10 mouse cellular contexts compared by ENCODE assay signal in the genomic region with DNA sequence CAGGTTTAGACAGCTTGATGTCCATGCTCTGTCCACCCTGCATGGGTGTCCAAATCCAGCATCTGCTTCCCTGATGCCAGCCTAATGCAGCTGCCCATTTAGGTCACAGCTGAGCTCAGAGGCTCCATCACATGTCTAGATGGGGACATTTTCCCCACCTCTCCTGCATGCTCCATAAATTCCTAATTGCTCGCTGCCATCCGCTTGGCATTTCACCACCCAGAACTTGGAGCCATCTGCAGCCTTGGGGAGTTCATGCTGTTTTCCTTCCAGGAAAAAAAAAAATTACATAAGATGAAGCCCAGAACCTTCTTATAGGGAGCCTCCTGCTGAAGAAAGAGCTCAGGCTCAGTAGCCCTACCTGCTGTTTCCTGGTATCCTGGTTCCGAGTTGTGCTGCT. TPM values are rescaled to one million over a fixed set of nuclear protein-coding genes. Genes with fewer than 3 reads are reported as not detected.
DNase-seq lines count a peak whose midpoint lies in the region; ATAC-seq and TF ChIP-seq lines count a peak whose summit lies in the region.
"Had no signal": no experiment of that assay in that cellular context is flagged by ENCODE, and none has a peak within 500 bp of the region (broad histone marks: within the 10 kb centered on the region; RNA-seq: fewer than 3 reads in every experiment).

No protein-coding gene starts in this region.

- no peak for TF ChIP-seq EP300 in liver, embryonic 14.5 days (IDR thresholded peaks at IDR 0.05; ENCODE audit: low read depth)

- ATAC-seq in forebrain, embryonic 13.5 days: 0 out of 2 replicates have a peak, but pooled peaks have one; percentile 19
- ATAC-seq in forebrain, embryonic 11.5 days (replicated peaks; ENCODE audit: low FRiP score): no peak
- no peak for ATAC-seq in liver, embryonic 14.5 days (ENCODE audit: insufficient read depth)
- ATAC-seq: midbrain, embryonic 16.5 days had no signal

- H3K27ac ChIP-seq in forebrain, embryonic 13.5 days: no peak overlapping the region
- no peak overlapping the region for H3K27ac ChIP-seq in forebrain, embryonic 11.5 days (ENCODE audit: low read depth, low read length)
- H3K27ac ChIP-seq in liver, embryonic 14.5 days: peak overlapping the region; percentile 92

- no peak overlapping the region for H3K4me3 ChIP-seq in forebrain, embryonic 13.5 days
- no peak overlapping the region for H3K4me3 ChIP-seq in forebrain, embryonic 11.5 days (ENCODE audit: low read depth, low read length)
- H3K4me3 ChIP-seq in liver, embryonic 14.5 days (ENCODE audit: insufficient read depth in 1 of 2, low read depth in 2 of 2, low read length in 2 of 2): no peak overlapping the region

- no peak overlapping the region for H3K4me2 ChIP-seq in forebrain, embryonic 13.5 days
- no peak overlapping the region for H3K4me2 ChIP-seq in forebrain, embryonic 11.5 days (ENCODE audit: low read depth, low read length, severe bottlenecking)
- H3K4me2 ChIP-seq in liver, embryonic 14.5 days (ENCODE audit: low read depth): peak overlapping the region; percentile 56; the same call in 1 of the 2 replicates
- H3K4me2 ChIP-seq: lung, embryonic 14.5 days had no signal

- H3K36me3 ChIP-seq in forebrain, embryonic 13.5 days (ENCODE audit: poor library complexity, severe bottlenecking): no peaks in the 10 kb centered on the region
- no peaks in the 10 kb centered on the region for H3K36me3 ChIP-seq in forebrain, embryonic 11.5 days (ENCODE audit: control insufficient read depth, insufficient read depth, low read length)
- peaks cover 26% of the 10 kb centered on the region for H3K36me3 ChIP-seq in liver, embryonic 14.5 days (replicated peaks; ENCODE audit: control insufficient read depth, insufficient read depth, low read depth)

- H3K9me3 ChIP-seq in forebrain, embryonic 13.5 days (replicated peaks): no peaks in the 10 kb centered on the region
- H3K9me3 ChIP-seq in forebrain, embryonic 11.5 days (ENCODE audit: control insufficient read depth, low read length): no peaks in the 10 kb centered on the region
- no peaks in the 10 kb centered on the region for H3K9me3 ChIP-seq in liver, embryonic 14.5 days (ENCODE audit: control insufficient read depth, low read length)

- peaks cover 13% of the 10 kb centered on the region for H3K4me1 ChIP-seq in forebrain, embryonic 13.5 days
- no peaks in the 10 kb centered on the region for H3K4me1 ChIP-seq in forebrain, embryonic 11.5 days (replicated peaks; ENCODE audit: control insufficient read depth, insufficient read depth, low read length)
- H3K4me1 ChIP-seq in liver, embryonic 14.5 days (replicated peaks; ENCODE audit: control insufficient read depth in 2 of 2, insufficient read depth in 2 of 2, low read length in 1 of 2): peaks cover 31 to 38% of the 10 kb centered on the region in 2 experiments

- no peak for DNase-seq in forebrain, embryonic 11.5 days (ENCODE audit: low spot score)
- peak; percentile 51 to 68 for DNase-seq in left cerebral cortex, postnatal 36 days (ENCODE audit: low spot score in 2 of 2)
- no peak for DNase-seq in left cerebral cortex, adult 11 months (ENCODE audit: low spot score)
- peak; percentile 83 for DNase-seq in cerebellum, adult 9-11 months
- DNase-seq in liver, embryonic 14.5 days (ENCODE audit: low read depth in 3 of 3, low spot score in 3 of 3): no peak
- DNase-seq in adrenal gland, postnatal 36 days: no peak
- DNase-seq in urinary bladder, postnatal 14 days (ENCODE audit: low spot score): no peak
- DNase-seq: lung, embryonic 14.5 days had no signal

- intact Hi-C loops in left cerebral cortex, postnatal 36 days (cut with DNase I): no loop called here

- H3K9ac ChIP-seq in forebrain, embryonic 13.5 days: no peak overlapping the region
- no peak overlapping the region for H3K9ac ChIP-seq in forebrain, embryonic 11.5 days (ENCODE audit: low read length)
- peak overlapping the region; percentile 56 for H3K9ac ChIP-seq in liver, embryonic 14.5 days (replicated peaks)
- H3K9ac ChIP-seq: lung, embryonic 14.5 days had no signal

- H3K27me3 ChIP-seq in forebrain, embryonic 13.5 days: no peaks in the 10 kb centered on the region
- no peaks in the 10 kb centered on the region for H3K27me3 ChIP-seq in forebrain, embryonic 11.5 days (ENCODE audit: control insufficient read depth, insufficient read depth, low read length)
- no peaks in the 10 kb centered on the region for H3K27me3 ChIP-seq in liver, embryonic 14.5 days (ENCODE audit: control insufficient read depth, insufficient read depth, low read length)

- peak; percentile 3; the same call in 1 of the 2 replicates for TF ChIP-seq CTCF in liver, embryonic 14.5 days (IDR thresholded peaks at IDR 0.05; ENCODE audit: low read depth)

- WGBS in forebrain, embryonic 13.5 days: 87% methylated on average over 3 of the region's 3 CpGs
- 90% methylated on average over 3 of the region's 3 CpGs for WGBS in forebrain, embryonic 11.5 days
- WGBS in liver, embryonic 14.5 days (ENCODE audit: insufficient replicate concordance): 84% methylated on average over 3 of the region's 3 CpGs

RNA-seq across cellular contexts. Expression of a gene that starts 17.6 kb away (rescaled TPM):
- 9.0 and 11.2 TPM in 2 replicates for polyA plus RNA-seq in forebrain, embryonic 13.5 days (2015; fragmentation: Nextera tagmentation; extraction: Ambion mirVana)
- 4.1 and 4.4 TPM in 2 replicates for polyA plus RNA-seq in forebrain, embryonic 11.5 days (2014; fragmentation: Nextera tagmentation; extraction: Ambion mirVana)
- 100 to 1,000 TPM; 193 to 231 TPM for total RNA-seq in left cerebral cortex, postnatal 36 days (2021)
- 14.8 and 17.0 TPM in 2 replicates for polyA plus RNA-seq in liver, embryonic 14.5 days (2012; rRNA removed)
- polyA plus RNA-seq in liver, embryonic 14.5 days (2014; fragmentation: Nextera tagmentation; extraction: Ambion mirVana): 65.5 and 68.0 TPM in 2 replicates
- 100 to 1,000 TPM; 160 to 194 TPM for total RNA-seq in adrenal gland, postnatal 36 days (2021)

Comparison
In these comparisons a context has a peak if more than half of its experiments do, and no peak if none do; other contexts are left out.
1. DNase-seq: peak in left cerebral cortex, postnatal 36 days (2 of 2) and cerebellum, adult 9-11 months (single experiment); none in forebrain, embryonic 11.5 days (single experiment), left cerebral cortex, adult 11 months (single experiment), liver, embryonic 14.5 days (0 of 3), adrenal gland, postnatal 36 days (0 of 2) and urinary bladder, postnatal 14 days (single experiment).